Mouse (Mus musculus): ENCODE measurements around the gene Slc15a1. TPM values are rescaled to one million over a fixed set of nuclear protein-coding genes. Genes with fewer than 3 reads are reported as not detected.

The Slc15a1 gene
- total RNA-seq, 4 experiments from 2014 or later: 0.09 TPM; not detected in 3

Other genes starting within 250 kb of the Slc15a1 start
- 10 to 100 TPM; 52.8 to 75.4 (median 55.2) TPM for gene Stk24, start 125.2 kb downstream of the Slc15a1 start, total RNA-seq (2022)

Measured in heart, adult 8-10 months (tissue).